ENCODE assay signal across 29 mouse cellular contexts in the genomic region with DNA sequence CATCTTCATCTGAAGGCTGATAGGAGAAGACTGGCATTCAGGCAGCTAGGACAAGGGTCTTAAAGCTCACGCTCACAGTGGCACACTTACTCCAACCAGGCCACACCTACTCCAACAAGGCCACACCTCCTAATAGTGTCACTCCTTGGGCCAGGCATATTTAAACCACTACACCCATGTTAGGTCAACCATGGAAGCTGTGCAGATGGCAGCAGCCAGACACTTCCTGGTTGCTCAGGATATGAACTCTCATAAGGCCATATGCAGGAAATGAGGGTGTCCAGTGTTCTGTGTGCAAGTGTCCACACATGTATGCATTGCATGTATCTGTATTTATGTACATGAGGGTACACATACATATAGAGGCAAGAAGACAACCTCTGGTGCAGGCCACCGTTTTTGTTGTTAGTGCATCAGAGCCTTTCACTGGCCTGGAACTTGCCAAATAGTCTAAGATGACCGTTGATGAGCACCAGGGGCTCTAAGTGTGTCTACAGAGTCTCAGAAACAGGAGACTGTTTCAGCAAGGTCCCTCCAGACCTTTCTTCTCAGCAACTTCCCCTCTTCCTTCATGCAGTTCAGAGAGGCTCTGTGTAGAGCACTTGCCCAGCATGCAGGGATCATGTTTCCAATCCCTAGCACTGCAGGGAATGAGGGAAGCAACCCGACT. TPM values are rescaled to one million over a fixed set of nuclear protein-coding genes. Genes with fewer than 3 reads are reported as not detected.
DNase-seq lines count a peak whose midpoint lies in the region; ATAC-seq lines count a peak whose summit lies in the region.
"Had no signal": no experiment of that assay in that cellular context is flagged by ENCODE, and none has a peak within 500 bp of the region (broad histone marks: within the 10 kb centered on the region; RNA-seq: fewer than 3 reads in every experiment).

No protein-coding gene starts in this region.

- no peak overlapping the region for H3K9ac ChIP-seq in liver, embryonic 11.5 days (ENCODE audit: low read depth, low read length)
- no peak overlapping the region for H3K9ac ChIP-seq in liver, embryonic 12.5 days
- H3K9ac ChIP-seq: embryonic facial prominence, embryonic 12.5 days; embryonic facial prominence, embryonic 15.5 days; forebrain, postnatal 0 days; heart, embryonic 13.5 days; hindbrain, embryonic 14.5 days had no signal

- H3K27ac ChIP-seq in liver, embryonic 11.5 days (ENCODE audit: low read depth, low read length): no peak overlapping the region
- no peak overlapping the region for H3K27ac ChIP-seq in liver, embryonic 12.5 days
- H3K27ac ChIP-seq: embryonic facial prominence, embryonic 12.5 days; embryonic facial prominence, embryonic 15.5 days; heart, embryonic 10.5 days; heart, embryonic 13.5 days; hindbrain, embryonic 14.5 days; hindbrain, postnatal 0 days had no signal

- no peaks in the 10 kb centered on the region for H3K27me3 ChIP-seq in liver, embryonic 11.5 days (replicated peaks; ENCODE audit: control insufficient read depth, insufficient read depth, low read length)
- H3K27me3 ChIP-seq in liver, embryonic 12.5 days (replicated peaks): no peaks in the 10 kb centered on the region
- no peaks in the 10 kb centered on the region for H3K27me3 ChIP-seq in megakaryocyte, embryonic 14.5 days (replicated peaks)
- H3K27me3 ChIP-seq: embryonic facial prominence, embryonic 12.5 days; embryonic facial prominence, embryonic 15.5 days; heart, embryonic 13.5 days had no signal

- H3K4me1 ChIP-seq in liver, embryonic 11.5 days (replicated peaks; ENCODE audit: control insufficient read depth, insufficient read depth, low read length): no peaks in the 10 kb centered on the region
- H3K4me1 ChIP-seq in liver, embryonic 12.5 days: no peaks in the 10 kb centered on the region
- peaks cover 60% of the 10 kb centered on the region for H3K4me1 ChIP-seq in megakaryocyte, embryonic 14.5 days
- H3K4me1 ChIP-seq: embryonic facial prominence, embryonic 12.5 days; embryonic facial prominence, embryonic 15.5 days; heart, embryonic 13.5 days had no signal

- 57% methylated on average over 4 of the region's 4 CpGs for WGBS in liver, embryonic 11.5 days
- 35% methylated on average over 4 of the region's 4 CpGs for WGBS in liver, embryonic 12.5 days (ENCODE audit: insufficient replicate concordance)

- H3K36me3 ChIP-seq in liver, embryonic 11.5 days (ENCODE audit: control insufficient read depth, insufficient read depth, low read length): no peaks in the 10 kb centered on the region
- H3K36me3 ChIP-seq in liver, embryonic 12.5 days: peaks cover 5% of the 10 kb centered on the region; the same call in 1 of the 2 replicates
- H3K36me3 ChIP-seq in megakaryocyte, embryonic 14.5 days (replicated peaks; ENCODE audit: low read length): peaks cover 39% of the 10 kb centered on the region

- ATAC-seq in liver, embryonic 11.5 days (replicated peaks; ENCODE audit: low FRiP score): no peak
- ATAC-seq in liver, embryonic 12.5 days: no peak
- ATAC-seq in granulocyte monocyte progenitor cell, adult 5-6 weeks (replicated peaks; ENCODE audit: poor library complexity, severe bottlenecking): peak; percentile 66
- ATAC-seq in CD4-positive, CD25-positive, alpha-beta regulatory T cell, adult 4 months: no peak
- ATAC-seq: activated CD4-positive, CD25-positive, alpha-beta regulatory T cell, adult 4 months; forebrain, embryonic 14.5 days; forebrain, postnatal 0 days; hindbrain, postnatal 0 days; inflammation-experienced regulatory T-cells, adult 6 months; intestine, embryonic 16.5 days had no signal

- DNase-seq in liver, embryonic 11.5 days (ENCODE audit: low spot score): peak; percentile 18
- no peak for DNase-seq in adipocyte (ENCODE audit: low spot score)
- DNase-seq in frontal cortex, postnatal 14 days (ENCODE audit: low spot score in 2 of 2): no peak
- DNase-seq: adrenal gland, adult 2 months; adrenal gland, postnatal 14 days; cerebellum, adult 11-12 months; cerebellum, adult 8-10 months; cerebellum, postnatal 14 days; forebrain, postnatal 0 days; gastrocnemius, postnatal 10 days; gastrocnemius, postnatal 36 days; heart, adult 18-20 months; heart, postnatal 14 days; heart, postnatal 4 days had no signal

- H3K4me2 ChIP-seq in liver, embryonic 11.5 days: no peak overlapping the region
- no peak overlapping the region for H3K4me2 ChIP-seq in liver, embryonic 12.5 days
- H3K4me2 ChIP-seq: embryonic facial prominence, embryonic 12.5 days; embryonic facial prominence, embryonic 15.5 days; heart, embryonic 13.5 days; hindbrain, embryonic 14.5 days had no signal

- H3K4me3 ChIP-seq in liver, embryonic 11.5 days (ENCODE audit: low read depth, low read length): no peak overlapping the region
- H3K4me3 ChIP-seq in liver, embryonic 12.5 days: no peak overlapping the region
- H3K4me3 ChIP-seq in megakaryocyte, embryonic 14.5 days (replicated peaks): peak overlapping the region; percentile 85
- H3K4me3 ChIP-seq: embryonic facial prominence, embryonic 12.5 days; embryonic facial prominence, embryonic 15.5 days; heart, embryonic 10.5 days; heart, embryonic 13.5 days had no signal

- no peaks in the 10 kb centered on the region for H3K9me3 ChIP-seq in liver, embryonic 11.5 days (ENCODE audit: control insufficient read depth, low read length)
- no peaks in the 10 kb centered on the region for H3K9me3 ChIP-seq in liver, embryonic 12.5 days (replicated peaks)
- peaks cover 19% of the 10 kb centered on the region for H3K9me3 ChIP-seq in megakaryocyte, embryonic 14.5 days
- H3K9me3 ChIP-seq: embryonic facial prominence, embryonic 15.5 days had no signal

RNA-seq across cellular contexts. Expression of gene Zfp114, which starts 14.2 kb away (rescaled TPM):
- 2.4 and 2.9 TPM in 2 replicates for polyA plus RNA-seq in liver, embryonic 11.5 days (2014; fragmentation: Nextera tagmentation; extraction: Ambion mirVana)
- 1.4 and 1.5 TPM in 2 replicates for polyA plus RNA-seq in liver, embryonic 12.5 days (2016; fragmentation: Nextera tagmentation; extraction: Ambion mirVana)
- total RNA-seq in granulocyte monocyte progenitor cell, adult 5-6 weeks (2014; fragmentation: Nextera tagmentation): 0.62 and 2.0 TPM in 2 replicates
- total RNA-seq in granulocyte monocyte progenitor cell, adult 5-6 weeks (2017): 2.4 and 3.5 TPM in 2 replicates
- not detected in 2 replicates for polyA plus RNA-seq in megakaryocyte, embryonic 14.5 days (2012; ENCODE audit: insufficient read depth, low replicate concordance)
- 1 to 10 TPM in 1 of 2 experiments, under 1 TPM in 1; 0.73 to 1.8 TPM for polyA plus RNA-seq in CD4-positive, CD25-positive, alpha-beta regulatory T cell, adult 4 months (2017; shearing (Covaris generic))
- total RNA-seq: heart, adult 18-20 months had no signal
- polyA plus RNA-seq: C2C12 had no signal

RNA-seq across cellular contexts. Expression of gene Zfp111, which starts 22.2 kb away (rescaled TPM):
- 5.8 and 6.3 TPM in 2 replicates for polyA plus RNA-seq in liver, embryonic 11.5 days (2014; fragmentation: Nextera tagmentation; extraction: Ambion mirVana)
- polyA plus RNA-seq in liver, embryonic 12.5 days (2016; fragmentation: Nextera tagmentation; extraction: Ambion mirVana): 2.1 and 4.2 TPM in 2 replicates
- 18.1 and 19.8 TPM in 2 replicates for total RNA-seq in granulocyte monocyte progenitor cell, adult 5-6 weeks (2014; fragmentation: Nextera tagmentation)
- 18.8 and 21.2 TPM in 2 replicates for total RNA-seq in granulocyte monocyte progenitor cell, adult 5-6 weeks (2017)
- 0.41 TPM in 1 of 2 replicates, not detected in the other for polyA plus RNA-seq in megakaryocyte, embryonic 14.5 days (2012; ENCODE audit: insufficient read depth, low replicate concordance)
- polyA plus RNA-seq in CD4-positive, CD25-positive, alpha-beta regulatory T cell, adult 4 months (2017; shearing (Covaris generic)): 1 to 10 TPM in 1 of 2 experiments, under 1 TPM in 1; 0.61 to 1.3 TPM

RNA-seq across cellular contexts. Expression of gene Zfp109, which starts 48.3 kb away (rescaled TPM):
- polyA plus RNA-seq in liver, embryonic 11.5 days (2014; fragmentation: Nextera tagmentation; extraction: Ambion mirVana): 3.6 and 4.8 TPM in 2 replicates
- 2.0 and 2.7 TPM in 2 replicates for polyA plus RNA-seq in liver, embryonic 12.5 days (2016; fragmentation: Nextera tagmentation; extraction: Ambion mirVana)
- total RNA-seq in granulocyte monocyte progenitor cell, adult 5-6 weeks (2014; fragmentation: Nextera tagmentation): 3.3 and 7.0 TPM in 2 replicates
- total RNA-seq in granulocyte monocyte progenitor cell, adult 5-6 weeks (2017): 8.7 and 9.0 TPM in 2 replicates
- 0.27 TPM in 1 of 2 replicates, not detected in the other for polyA plus RNA-seq in megakaryocyte, embryonic 14.5 days (2012; ENCODE audit: insufficient read depth, low replicate concordance)
- 1 to 10 TPM; 2.2 to 3.7 TPM for polyA plus RNA-seq in CD4-positive, CD25-positive, alpha-beta regulatory T cell, adult 4 months (2017; shearing (Covaris generic))

RNA-seq across cellular contexts. Expression of gene Zfp235, which starts 55.1 kb away (rescaled TPM):
- polyA plus RNA-seq in liver, embryonic 11.5 days (2014; fragmentation: Nextera tagmentation; extraction: Ambion mirVana): 10.3 and 10.5 TPM in 2 replicates
- polyA plus RNA-seq in liver, embryonic 12.5 days (2016; fragmentation: Nextera tagmentation; extraction: Ambion mirVana): 5.5 and 7.1 TPM in 2 replicates
- 8.6 and 10.4 TPM in 2 replicates for total RNA-seq in granulocyte monocyte progenitor cell, adult 5-6 weeks (2014; fragmentation: Nextera tagmentation)
- total RNA-seq in granulocyte monocyte progenitor cell, adult 5-6 weeks (2017): 8.9 and 9.6 TPM in 2 replicates
- polyA plus RNA-seq in megakaryocyte, embryonic 14.5 days (2012; ENCODE audit: insufficient read depth, low replicate concordance): 1.00 and 2.8 TPM in 2 replicates
- 10 to 100 TPM; 13.8 to 21.0 TPM for polyA plus RNA-seq in CD4-positive, CD25-positive, alpha-beta regulatory T cell, adult 4 months (2017; shearing (Covaris generic))
